Mouse (Mus musculus) heart, postnatal 14 days (tissue): ENCODE data around the gene Sgms1. TPM values are rescaled to one million over a fixed set of nuclear protein-coding genes. Genes with fewer than 3 reads are reported as not detected.
"Not testable (repeated sequence)": the region's sequence is repeated elsewhere in the genome, so short reads cannot be mapped to it uniquely, and the experiment has no call there.

ENCODE experiments used
- DNase-seq, 2 experiments: peaks; one replicate each; pipeline ENCODE4 v3.0.0; 2021 to 2022
- intact Hi-C: fragments of 180-260 bp; cut with DNase I; formaldehyde crosslinking; loops from one replicate; pipeline ENCODE4 v1.15.1; 2025
- total RNA-seq, 2 experiments: library from RNA; stranded (reverse); gene quantifications; 2 replicates each; pipeline ENCODE4 v1.2.3; 2021

Gene Sgms1
- total RNA-seq, 2 experiments from 2014 or later: 75.1 to 77.5 TPM

DNA sequence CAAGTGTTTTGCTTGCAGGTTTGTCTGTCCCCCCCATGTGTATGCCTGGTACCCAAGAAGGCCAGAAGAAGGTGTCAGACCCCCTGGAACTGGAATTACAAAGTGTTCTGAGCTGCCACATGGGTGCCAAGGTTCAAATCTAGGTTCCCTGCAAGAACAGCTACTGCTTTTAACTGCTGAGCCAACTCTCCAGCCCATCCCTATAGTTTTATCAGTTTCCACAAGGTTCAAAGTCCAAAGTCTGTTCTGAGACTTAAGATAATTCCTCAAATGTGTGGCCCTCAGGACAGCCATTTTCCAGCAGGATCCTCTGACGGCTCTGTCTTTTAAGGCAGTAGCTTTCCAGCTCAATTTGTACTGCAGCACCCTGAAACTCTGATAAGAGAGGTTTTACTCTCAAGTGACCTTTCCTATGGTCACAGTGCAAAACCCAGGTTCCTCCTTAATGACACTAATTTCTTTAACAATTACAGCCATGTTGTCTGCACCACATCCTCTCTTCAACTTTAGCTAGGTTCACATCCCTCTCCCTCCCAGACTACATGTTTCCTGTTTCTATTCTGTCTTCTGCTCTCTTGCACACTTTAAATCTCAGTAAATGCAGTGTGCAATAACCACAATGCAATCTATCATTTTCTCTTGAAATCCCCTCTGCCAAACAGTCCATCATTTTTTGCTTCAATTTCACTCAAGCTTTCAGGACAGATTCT is 28.4 kb downstream of the Sgms1 start:
- intact Hi-C loops: no loop called here

DNA sequence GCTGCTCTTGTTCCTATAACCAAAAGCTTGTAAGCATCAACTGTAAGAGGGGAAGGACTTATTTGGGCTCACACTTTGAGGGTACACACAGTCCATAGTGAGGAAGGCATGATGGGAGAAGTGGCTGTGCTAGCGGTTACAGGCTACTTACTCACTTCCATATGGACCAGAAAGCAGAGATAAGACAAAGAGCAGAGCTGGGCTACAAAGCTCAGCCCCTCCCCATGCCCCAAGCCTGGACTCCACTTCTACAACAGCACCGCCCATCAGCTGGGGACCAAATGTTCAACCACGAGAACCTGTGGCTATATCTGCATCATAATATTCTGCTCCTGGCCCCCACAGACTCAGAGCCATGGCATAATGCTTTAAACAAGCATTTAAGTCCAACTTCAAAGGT is 29.0 kb downstream of the Sgms1 start:
- intact Hi-C loops: no loop called here
- DNase-seq: no peak

More for the DNA sequence above, 28.4 kb downstream of the Sgms1 start:
- no peak for DNase-seq

DNA sequence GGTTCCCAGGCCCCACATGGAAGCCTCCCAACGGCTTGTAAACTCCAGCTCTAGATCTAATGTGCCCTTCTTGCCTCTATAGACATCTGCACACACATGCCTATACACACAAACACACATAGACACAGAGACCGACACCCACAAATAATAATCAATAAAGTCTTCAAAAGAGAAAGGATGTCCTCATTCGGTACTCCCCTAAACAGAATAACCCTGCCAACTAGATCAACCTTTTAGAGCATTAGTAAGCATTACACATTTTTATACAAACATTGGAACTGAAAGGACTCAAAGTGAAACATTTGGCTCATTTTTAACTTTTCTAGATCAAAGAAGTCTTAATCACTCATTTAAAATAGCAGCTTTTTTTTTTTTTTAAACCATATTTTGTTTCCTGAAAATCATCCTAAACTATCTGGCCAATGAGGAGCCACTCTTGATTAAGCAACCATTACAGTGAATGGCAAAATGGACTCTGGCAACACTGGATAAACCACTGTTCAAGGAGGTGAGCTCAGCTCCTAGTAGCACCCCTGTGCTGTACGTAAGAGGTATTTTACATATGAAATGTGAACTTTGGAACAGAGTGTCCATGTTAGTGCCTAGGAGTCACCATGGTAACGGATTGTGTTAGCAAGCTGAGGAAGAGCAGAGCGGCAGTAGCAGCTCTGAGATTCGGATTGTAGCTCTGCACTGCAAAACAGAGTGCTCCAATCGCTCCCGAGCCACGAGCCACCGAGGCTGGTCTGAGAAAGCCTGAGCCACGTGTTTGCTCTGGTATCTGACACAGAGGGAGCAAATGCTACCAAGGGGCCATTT is 30.6 kb downstream of the Sgms1 start:
- no peak for DNase-seq
- intact Hi-C loops: no loop called here

DNA sequence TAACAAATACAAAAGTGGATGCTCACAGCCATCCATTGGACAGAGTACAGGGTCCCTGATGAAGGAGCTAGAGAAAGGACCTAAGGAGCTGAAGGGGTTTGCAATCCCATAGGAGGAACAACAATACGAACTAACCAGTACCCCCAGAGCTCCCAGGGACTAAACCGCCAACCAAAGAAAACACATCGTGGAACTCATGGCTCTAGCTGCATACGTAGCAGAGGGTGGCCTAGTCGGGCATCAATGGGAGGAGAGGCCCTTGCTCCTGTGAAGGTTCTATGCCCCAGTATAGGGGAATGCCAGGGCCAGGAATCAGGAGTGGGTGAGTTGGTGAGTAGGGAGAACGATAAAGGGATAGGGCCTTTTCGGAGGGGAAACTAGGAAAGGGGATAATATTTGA is 31.5 kb downstream of the Sgms1 start:
- DNase-seq: not testable (repeated sequence)

DNA sequence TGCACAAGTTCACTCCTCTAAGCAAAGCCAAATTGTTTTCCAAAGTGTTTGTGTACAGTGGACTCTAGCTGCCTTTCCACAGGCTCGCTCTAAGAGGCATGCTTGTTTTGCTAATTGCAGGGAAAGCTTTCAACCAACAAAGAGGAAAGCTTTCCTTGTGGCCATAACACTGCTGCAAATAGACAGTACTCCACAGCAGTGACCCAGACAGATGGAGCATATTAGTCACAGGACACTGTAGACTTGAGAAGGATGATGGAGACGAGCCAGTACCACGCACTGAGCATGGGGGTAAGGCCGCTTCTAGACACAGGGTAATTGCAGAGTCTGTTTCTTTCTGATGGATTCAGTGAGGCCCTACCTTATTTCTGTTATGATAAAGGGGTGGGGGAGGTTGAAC is 33.3 kb downstream of the Sgms1 start:
- intact Hi-C loops: no loop called here

More for the DNA sequence above, 31.5 kb downstream of the Sgms1 start:
- intact Hi-C loops: not testable (repeated sequence)

DNA sequence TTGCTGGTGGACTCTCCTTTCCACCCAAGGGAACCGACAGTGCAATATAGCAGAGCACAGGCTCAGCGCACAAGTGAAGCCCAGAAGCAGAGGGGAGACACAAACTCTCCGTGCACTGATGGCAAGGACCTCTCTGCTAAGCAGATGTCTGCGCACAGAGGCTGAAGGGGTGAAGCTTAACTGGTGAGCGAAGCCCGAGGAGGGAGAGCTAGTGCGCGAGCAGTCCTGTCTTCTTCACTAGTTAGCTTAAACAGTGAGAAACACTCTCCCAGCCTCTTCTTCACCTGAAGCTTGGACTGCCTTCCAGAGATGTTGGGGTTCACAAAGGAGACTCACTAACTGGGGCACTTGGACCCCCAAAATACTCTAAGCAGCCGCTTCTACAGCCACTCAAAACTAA is 36.1 kb downstream of the Sgms1 start:
- DNase-seq: no peak
- intact Hi-C loops: no loop called here

More for the DNA sequence above, 33.3 kb downstream of the Sgms1 start:
- no peak for DNase-seq

DNA sequence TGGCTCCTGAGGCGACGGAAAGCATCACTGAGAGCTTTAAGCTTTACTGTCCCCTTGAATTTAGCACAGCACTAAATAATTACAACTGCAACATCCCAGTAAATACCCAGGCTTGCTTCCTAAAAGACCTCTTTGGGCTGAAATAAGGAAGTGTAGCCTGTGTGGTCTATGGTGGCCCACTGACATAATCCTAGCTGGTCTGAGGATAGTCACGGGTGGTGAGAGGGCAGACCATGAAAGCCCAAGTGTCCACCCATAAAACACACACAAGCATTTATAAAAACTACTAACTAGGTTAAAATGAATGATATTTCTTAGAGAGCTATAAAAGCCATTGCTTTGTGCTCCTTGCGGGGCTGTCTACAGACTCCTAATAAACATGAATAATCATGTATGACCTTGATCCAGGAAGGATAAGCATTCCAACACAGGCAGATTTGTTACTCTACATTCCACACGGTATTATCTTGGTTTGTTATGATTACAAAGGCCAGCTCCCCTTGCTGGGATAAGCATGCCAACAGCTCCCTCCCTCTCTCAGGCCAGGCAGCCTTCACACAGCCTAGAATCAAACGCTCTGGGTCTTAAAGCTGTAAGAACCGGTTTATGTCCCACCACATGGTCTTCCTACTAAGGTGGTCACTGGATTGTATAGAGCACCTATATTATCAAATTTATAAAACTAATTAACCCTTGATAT is 40.4 kb downstream of the Sgms1 start:
- no peak for DNase-seq
- intact Hi-C loops: no loop called here

DNA sequence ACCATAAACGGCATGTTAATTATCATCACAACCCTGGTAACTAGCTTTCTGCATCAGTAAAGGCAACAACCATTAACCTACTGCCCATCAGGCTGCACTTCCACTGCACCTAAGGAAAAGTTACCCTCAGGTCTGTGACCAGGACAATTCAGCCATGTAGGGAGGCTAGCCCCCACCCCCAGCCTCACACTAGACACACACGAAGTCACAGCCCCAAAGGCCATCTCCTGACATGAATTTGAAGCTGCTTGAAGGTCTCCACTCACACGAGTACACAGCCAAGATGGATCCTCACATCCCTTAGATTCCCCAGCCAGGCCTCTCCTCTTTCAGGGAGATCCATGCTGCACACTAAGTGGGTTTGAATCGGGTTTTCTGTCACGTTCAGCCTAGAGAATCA is 42.0 kb downstream of the Sgms1 start:
- intact Hi-C loops: loop anchor here (2.0 kb wide), 1 partner anchor 39 kb away; no protein-coding TSS in a partner anchor
- no peak for DNase-seq

DNA sequence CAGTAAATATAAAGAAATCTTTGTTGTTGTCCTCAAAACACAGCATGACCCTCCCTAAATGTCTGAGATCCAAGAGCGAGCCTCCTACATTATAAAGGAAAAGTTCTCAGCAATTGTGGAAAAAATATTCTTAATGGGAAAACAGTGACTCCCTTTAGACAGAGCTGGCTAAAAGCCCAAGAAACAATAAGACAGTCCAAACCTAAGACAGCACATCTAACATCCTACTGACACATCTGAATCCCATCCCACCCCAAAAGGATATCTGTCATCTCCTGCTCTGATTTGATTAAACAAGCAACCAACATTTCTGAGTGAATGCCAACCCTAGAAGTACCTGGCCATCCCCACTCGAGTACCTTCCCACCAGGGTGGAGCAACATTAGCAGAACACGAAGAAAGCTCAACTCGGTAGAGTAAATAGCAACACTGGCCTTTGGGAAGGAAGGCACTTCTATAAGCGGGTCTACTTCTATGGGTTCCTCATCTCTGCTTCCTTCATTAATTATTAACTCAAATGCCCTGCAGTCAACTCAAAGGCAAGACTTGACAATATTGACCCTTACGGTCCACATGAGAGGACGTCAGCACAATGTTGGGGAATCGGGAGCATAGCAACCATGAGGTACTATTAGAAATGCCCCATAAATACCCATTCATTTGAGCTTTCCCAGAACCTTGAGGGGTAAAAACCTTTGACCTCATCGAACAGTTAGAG is 42.7 kb downstream of the Sgms1 start:
- DNase-seq: no peak
- intact Hi-C loops: loop anchor here (2.0 kb wide), 1 partner anchor 40 kb away; no protein-coding TSS in a partner anchor

DNA sequence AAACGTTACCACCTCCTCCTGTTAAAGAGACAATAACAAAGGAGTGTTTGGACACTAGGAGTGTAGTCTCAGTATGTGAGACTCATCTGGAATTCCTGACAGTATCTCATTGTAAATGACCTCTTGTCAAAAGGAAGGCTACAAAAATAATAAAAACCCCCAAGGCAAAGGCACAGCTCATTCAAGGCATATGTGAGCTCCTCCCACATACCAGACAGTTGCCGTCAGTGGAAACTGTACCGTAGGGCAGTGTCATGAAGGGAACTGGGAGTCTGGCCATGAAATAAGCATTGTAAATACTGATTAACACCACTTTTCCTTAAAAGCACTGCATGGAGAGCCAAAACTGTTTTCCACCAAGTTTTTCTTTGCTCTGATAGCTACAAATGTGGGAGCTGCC is 43.3 kb downstream of the Sgms1 start:
- DNase-seq: peak; percentile 56 to 61
- intact Hi-C loops: loop anchor here (2.0 kb wide), 1 partner anchor 41 kb away; no protein-coding TSS in a partner anchor

DNA sequence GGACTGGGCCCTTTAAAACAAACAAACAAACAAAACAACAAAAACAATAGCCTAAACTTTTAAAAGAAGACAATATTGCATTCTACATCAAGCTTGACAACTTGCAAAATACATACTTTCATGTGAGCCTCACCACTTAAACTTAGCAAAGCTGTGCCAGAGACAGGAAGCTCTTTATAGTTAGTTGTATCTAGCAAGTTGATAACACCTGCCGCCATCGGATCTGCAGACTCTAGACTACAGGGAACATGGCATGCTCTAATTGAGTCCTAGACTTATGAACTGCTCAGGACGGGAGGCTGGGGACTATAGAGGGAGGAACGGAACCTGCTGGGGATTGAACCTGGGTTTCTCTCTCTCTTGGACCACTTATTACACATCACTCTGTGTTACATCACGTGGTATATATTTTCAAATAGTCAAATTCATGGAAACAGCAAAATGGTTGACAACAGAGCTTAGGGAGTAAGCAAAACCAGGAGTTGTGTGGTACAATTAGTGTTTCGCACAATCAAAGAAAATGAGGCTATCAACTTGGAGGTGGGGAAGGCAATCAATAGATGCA is 44.3 kb downstream of the Sgms1 start:
- intact Hi-C loops: loop anchor here (2.0 kb wide), 1 partner anchor 16 kb away; no protein-coding TSS in a partner anchor
- DNase-seq: no peak

DNA sequence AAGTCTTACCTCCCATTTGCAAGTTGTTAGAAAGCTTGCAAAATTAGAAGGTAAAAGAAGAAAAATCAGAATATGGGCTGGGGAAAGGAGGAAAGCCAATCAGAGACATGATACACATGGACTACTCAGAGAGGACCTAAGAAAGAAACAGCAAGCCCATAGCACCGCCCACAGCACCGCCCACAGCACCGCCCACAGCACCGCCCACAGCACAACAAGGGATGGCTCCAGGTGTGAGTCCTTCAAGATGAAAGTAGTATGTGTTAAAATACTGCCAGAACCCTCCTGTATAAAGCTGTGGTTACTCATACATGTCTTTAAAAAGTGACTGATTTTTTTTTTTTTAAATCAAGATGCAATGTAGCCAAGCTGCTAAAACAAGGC is 44.8 kb downstream of the Sgms1 start:
- no peak for DNase-seq
- intact Hi-C loops: loop anchor here (2.0 kb wide), 1 partner anchor 16 kb away; no protein-coding TSS in a partner anchor

DNA sequence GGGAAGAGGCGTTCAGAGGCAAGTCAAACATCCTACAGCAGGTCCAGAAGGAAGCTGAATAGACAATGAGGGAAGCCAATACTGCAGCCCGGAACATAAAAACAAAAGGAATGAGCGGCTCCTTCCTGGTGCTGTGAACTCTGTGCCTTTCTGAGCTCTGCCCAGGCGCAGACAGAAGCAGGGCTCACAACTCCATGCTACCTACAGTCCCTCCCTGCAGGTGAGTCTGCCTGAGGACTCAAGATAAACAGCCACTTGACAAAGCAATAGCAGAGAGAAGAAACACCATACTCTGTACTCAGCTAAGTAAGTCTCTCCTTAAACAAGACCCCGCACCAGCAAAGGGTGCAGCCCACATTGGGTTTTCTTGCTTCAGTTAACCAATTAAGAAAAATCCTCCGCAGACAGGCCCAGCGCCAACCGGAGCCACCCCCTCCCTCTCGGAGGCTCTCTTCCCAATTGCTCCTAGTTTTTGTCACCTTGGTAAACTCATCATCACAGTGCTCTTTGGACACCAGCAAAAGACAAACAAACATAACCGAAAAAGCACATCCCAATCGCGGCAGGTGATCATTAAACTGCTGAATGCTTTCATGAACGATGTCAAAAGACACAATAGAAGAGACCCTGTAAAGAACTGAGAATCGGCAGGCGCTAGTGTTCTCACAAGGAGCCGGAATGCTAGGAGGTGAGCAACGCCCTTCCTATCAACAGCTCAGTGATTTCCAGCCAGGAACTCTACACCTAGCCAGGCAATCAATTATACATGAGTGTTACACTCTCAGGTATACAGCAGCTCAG is 45.4 kb downstream of the Sgms1 start:
- no peak for DNase-seq
- intact Hi-C loops: loop anchor here (2.0 kb wide), 1 partner anchor 15 kb away; no protein-coding TSS in a partner anchor

DNA sequence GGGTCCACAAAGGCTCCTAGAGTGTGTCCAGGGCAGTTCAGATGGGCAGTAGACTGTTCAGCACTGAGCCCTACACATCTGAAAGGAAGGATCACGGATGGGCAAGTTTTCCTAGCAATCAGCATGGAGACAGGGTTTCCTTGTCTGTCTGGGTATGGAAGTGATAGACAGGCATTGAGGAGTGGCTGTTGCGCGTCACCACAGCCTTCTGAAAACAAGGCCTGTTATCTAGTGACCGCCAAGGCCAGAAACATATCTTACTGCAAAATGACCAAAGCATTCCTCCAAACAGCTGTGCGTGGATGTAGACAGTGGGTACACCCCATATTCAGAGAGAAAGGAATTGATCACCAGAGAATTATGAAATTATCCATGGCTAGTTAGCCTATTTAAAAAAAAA is 47.1 kb downstream of the Sgms1 start:
- DNase-seq: no peak
- intact Hi-C loops: no loop called here

DNA sequence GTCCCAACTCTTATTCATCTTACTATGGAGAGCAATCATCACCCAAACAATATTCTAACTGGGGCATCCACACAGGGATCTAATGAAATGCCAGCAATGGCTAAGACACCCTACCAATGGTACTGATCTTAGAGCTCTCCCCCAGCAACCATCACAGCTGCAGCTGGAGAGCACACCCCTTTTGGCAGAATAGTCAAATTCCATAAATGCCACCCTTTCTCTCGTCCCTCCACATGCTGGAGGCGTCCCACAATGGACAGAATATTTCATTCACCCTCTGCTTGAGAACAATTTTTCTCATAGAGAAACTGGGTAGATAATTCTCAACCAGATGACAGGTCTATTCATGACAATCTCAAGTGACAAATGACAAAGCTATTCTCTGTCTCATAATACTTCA is 48.4 kb downstream of the Sgms1 start:
- DNase-seq: no peak
- intact Hi-C loops: no loop called here

DNA sequence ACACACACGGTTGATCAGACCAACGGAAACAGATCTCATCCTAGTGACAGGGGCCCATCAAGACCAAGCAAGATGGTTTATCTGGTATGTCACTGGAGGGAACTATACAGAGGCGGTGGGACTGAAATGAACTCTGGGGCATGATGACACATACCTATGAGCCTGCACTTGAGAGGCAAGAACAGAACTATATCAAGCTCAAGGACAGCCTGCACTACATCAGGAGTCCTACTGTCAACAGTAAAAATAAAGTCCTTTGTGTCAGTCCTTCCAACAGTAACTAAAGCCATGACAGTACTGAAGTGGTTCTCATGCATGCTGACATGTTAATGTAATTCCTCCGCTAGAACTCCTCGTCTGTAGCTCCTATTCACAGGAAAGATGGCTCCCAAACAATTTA is 49.3 kb downstream of the Sgms1 start:
- no peak for DNase-seq
- intact Hi-C loops: no loop called here

DNA sequence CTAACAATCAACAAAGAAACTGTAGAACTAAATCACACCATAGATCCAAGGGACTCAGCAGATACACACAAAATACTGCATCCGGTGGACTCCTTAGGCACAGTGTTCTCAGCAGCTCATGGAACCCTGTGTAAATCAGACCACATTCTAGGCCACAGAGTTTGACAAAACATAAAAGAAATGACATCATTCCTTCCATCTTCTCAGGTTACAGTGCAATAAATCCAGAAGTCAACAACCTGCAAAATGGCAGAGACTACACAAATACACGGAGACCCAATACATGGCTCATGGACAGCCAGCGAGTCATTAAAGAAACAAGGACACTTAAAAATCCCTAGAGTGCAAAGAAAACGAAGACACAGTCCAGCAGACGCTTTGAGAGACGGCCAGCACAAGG is 51.8 kb downstream of the Sgms1 start:
- intact Hi-C loops: no loop called here
- DNase-seq: no peak

DNA sequence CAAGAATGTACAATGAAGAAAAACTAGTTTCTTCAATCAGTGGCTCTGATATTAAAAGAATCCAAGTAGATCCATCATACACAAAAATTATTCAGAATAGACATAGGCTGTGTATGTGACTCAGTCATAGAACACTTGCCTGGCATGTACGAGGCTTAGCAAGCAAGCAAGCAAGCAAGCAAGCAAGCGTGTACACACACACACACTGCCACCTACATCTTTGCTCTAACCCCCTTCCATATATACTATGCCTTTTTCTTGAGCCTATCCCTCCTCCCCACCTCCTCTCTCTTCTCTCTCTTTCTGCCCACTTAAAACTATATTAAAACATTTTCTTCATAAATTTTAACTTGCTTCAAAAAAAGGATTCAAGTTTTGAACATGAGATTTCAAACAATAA is 54.8 kb downstream of the Sgms1 start:
- intact Hi-C loops: no loop called here
- DNase-seq: no peak

DNA sequence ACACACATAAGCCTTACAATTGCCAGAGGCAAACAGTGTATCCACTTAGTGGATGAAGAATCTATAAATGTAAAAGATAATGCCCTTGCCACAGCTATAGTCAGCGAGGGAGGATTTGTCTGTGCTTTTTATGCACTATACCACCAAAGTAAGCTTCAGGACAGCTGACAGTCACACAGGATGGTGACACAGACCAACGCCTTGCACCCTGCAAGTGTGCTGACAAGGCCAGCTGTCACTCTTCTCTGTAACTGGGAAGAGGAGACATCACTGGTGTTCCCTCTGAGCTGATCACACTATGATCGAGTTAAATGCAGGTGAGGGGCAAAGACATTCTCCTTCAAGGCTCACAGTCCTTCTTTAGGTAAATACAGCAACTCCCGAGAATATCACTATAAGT is 56.0 kb downstream of the Sgms1 start:
- intact Hi-C loops: loop anchor here (2.0 kb wide), 1 partner anchor 31 kb away; no protein-coding TSS in a partner anchor
- DNase-seq: no peak
